Mouse (Mus musculus): Measurements from ENCODE around the gene Lsm12. TPM values are rescaled to one million over a fixed set of nuclear protein-coding genes. Genes with fewer than 3 reads are reported as not detected.

Lsm12 gene
- polyA plus RNA-seq, 1 experiment from 2014 or later, result 77.5 TPM

- Histone ChIP-seq H3K4me2 (ENCODE audit: low read depth, low read length) (no peak overlapping the region), H3K9me3 (ENCODE audit: control insufficient read depth, low read length) (no peaks in the 10 kb centered on the region), H3K9ac (replicated peaks; ENCODE audit: low read depth, low read length) (no peak overlapping the region), H3K4me3 (ENCODE audit: low read depth, low read length) (no peak overlapping the region), H3K4me1 (ENCODE audit: control insufficient read depth, insufficient read depth, low read length) (peaks cover 21% of the 10 kb centered on the region), H3K36me3 (ENCODE audit: control insufficient read depth, insufficient read depth, low read length) (peaks cover 11% of the 10 kb centered on the region), H3K27ac (ENCODE audit: low read depth, low read length) (no peak overlapping the region), H3K27me3 (ENCODE audit: control insufficient read depth, insufficient read depth, low read length) (no peaks in the 10 kb centered on the region)
- WGBS, result 6% methylated on average over 2 of the region's 2 CpGs
- no peak for ATAC-seq (ENCODE audit: low read depth)
Measured at GRCm38 (mm10) chr11:102209742-102210141, 24.6 kb upstream of the Lsm12 start.

DNA sequence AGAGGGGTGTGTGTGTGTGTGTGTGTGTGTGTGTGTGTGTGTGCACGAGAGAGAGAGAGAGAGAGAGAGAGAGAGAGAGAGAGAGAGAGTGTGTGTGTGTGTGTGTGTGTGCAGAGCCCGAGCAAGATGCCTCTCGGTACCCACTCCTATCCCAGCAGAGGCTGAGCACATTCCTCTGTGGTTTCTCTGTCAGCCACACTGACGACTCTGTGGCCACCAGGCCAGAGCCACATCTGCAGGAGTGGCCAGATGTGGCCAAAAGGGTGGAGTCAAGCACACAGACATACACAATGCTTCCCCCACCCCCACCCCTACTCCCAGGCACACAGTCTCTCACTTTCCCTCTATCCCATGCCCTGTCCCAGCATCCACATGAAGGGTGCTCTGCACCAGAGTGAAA lies 23.8 kb upstream of the Lsm12 start:
- no peak overlapping the region for H3K4me3 ChIP-seq (ENCODE audit: low read depth, low read length)
- no peak for ATAC-seq (ENCODE audit: low read depth)
- H3K9me3 ChIP-seq (ENCODE audit: control insufficient read depth, low read length), result no peaks in the 10 kb centered on the region
- peaks cover 15% of the 10 kb centered on the region for H3K4me1 ChIP-seq (ENCODE audit: control insufficient read depth, insufficient read depth, low read length)
- H3K4me2 ChIP-seq (ENCODE audit: low read depth, low read length), result no peak overlapping the region
- 30% methylated on average over 3 of the region's 4 CpGs for WGBS
- H3K27me3 ChIP-seq (ENCODE audit: control insufficient read depth, insufficient read depth, low read length), result no peaks in the 10 kb centered on the region
- peaks cover 18% of the 10 kb centered on the region for H3K36me3 ChIP-seq (ENCODE audit: control insufficient read depth, insufficient read depth, low read length)
- H3K9ac ChIP-seq (replicated peaks; ENCODE audit: low read depth, low read length), result no peak overlapping the region
- H3K27ac ChIP-seq (ENCODE audit: low read depth, low read length), result no peak overlapping the region

DNA sequence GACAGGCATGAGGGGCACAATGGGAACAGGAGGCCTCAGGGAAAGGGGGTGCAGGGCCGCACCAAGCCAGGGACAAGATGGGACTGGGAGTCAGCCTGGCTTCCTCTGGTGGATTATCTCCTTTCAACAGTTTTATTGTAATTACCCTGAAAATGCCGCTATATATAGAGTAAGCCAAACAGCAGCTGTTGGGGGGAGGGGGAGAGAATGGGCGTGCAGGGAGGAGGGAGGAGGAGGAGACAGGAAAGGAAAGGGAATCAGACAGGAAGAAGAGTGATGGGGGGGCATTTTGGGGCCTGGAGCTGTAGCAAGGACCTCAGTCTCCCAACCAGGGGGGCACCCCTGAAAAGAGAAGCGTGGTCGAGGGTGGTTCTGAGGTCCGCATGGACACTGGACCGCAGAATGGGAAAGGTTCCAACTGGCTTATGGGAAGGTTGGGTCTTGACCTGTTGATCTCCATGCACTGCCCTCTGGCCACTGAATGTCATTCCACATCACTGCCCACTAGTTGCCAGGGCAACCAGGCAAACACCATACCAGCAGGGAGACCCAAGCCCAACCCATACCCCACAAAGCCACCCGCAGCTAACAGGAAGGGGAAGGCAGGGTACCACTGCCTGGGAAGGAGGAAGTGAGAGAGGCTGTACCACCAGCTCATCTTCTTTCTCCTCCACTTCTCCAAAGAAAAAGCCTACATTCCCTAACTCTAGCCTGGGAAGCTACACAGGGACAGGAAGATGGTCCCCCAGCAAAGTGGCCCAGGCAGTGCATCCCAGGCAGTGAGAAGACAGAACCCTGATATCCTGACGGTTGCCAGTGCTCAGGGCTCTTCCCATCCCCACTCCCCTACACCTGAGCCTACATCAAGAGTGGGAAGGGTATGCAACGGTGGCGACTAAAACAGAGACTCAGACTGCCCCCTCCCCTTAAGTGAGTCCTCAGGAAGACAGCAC lies 23.0 kb upstream of the Lsm12 start:
- Histone ChIP-seq H3K4me3 (ENCODE audit: low read depth, low read length) (no peak overlapping the region), H3K4me1 (ENCODE audit: control insufficient read depth, insufficient read depth, low read length) (peaks cover 15% of the 10 kb centered on the region), H3K9me3 (ENCODE audit: control insufficient read depth, low read length) (no peaks in the 10 kb centered on the region), H3K9ac (replicated peaks; ENCODE audit: low read depth, low read length) (no peak overlapping the region), H3K27ac (ENCODE audit: low read depth, low read length) (no peak overlapping the region), H3K36me3 (ENCODE audit: control insufficient read depth, insufficient read depth, low read length) (peaks cover 23% of the 10 kb centered on the region), H3K27me3 (ENCODE audit: control insufficient read depth, insufficient read depth, low read length) (no peaks in the 10 kb centered on the region), H3K4me2 (ENCODE audit: low read depth, low read length) (no peak overlapping the region)
- ATAC-seq (ENCODE audit: low read depth), result peak; percentile 26; the same call in 1 of the 2 replicates
- WGBS, result 22% methylated on average over 11 of the region's 11 CpGs

DNA sequence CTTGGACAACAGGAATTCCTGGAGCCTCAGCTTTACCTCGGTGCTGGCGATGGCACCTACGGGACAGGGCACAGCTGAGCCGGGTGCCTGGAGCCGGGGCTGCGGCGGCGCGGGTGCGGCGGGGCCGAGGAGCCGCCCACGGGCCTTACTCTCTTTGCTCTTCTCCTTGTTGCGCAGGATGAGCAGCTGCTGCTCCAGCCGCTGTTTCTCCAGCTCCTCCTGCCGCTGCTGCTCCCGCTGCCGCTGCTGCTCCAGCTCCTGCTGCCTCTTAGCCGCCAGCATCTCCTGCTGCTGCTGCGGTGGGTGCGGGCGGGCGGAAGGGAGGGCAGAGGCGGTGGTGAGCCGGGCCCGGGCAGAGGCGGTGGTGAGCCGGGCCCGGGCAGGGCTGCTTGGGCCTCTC lies 21.4 kb upstream of the Lsm12 start:
- Histone ChIP-seq H3K4me2 (ENCODE audit: low read depth, low read length) (no peak overlapping the region), H3K36me3 (ENCODE audit: control insufficient read depth, insufficient read depth, low read length) (peaks cover 37% of the 10 kb centered on the region), H3K27ac (ENCODE audit: low read depth, low read length) (no peak overlapping the region), H3K9ac (replicated peaks; ENCODE audit: low read depth, low read length) (no peak overlapping the region), H3K27me3 (ENCODE audit: control insufficient read depth, insufficient read depth, low read length) (no peaks in the 10 kb centered on the region), H3K4me3 (ENCODE audit: low read depth, low read length) (no peak overlapping the region), H3K9me3 (ENCODE audit: control insufficient read depth, low read length) (no peaks in the 10 kb centered on the region), H3K4me1 (ENCODE audit: control insufficient read depth, insufficient read depth, low read length) (peaks cover 13% of the 10 kb centered on the region)
- 53% methylated on average over 23 of the region's 30 CpGs for WGBS
- ATAC-seq (ENCODE audit: low read depth), result no peak

- Histone ChIP-seq H3K4me3 (ENCODE audit: low read depth, low read length) (no peak overlapping the region), H3K36me3 (ENCODE audit: control insufficient read depth, insufficient read depth, low read length) (peaks cover 69% of the 10 kb centered on the region), H3K4me2 (ENCODE audit: low read depth, low read length) (no peak overlapping the region), H3K27ac (ENCODE audit: low read depth, low read length) (no peak overlapping the region), H3K9ac (replicated peaks; ENCODE audit: low read depth, low read length) (no peak overlapping the region), H3K4me1 (ENCODE audit: control insufficient read depth, insufficient read depth, low read length) (no peaks in the 10 kb centered on the region), H3K27me3 (ENCODE audit: control insufficient read depth, insufficient read depth, low read length) (no peaks in the 10 kb centered on the region), H3K9me3 (ENCODE audit: control insufficient read depth, low read length) (no peaks in the 10 kb centered on the region)
- no peak for ATAC-seq (ENCODE audit: low read depth)
- WGBS, result 81% methylated on average over 12 of the region's 12 CpGs
Measured at GRCm38 (mm10) chr11:102201408-102201821, 16.3 kb upstream of the Lsm12 start.

GRCm38 (mm10) chr11:102199856-102200255 lies 14.8 kb upstream of the Lsm12 start:
- Histone ChIP-seq H3K4me3 (ENCODE audit: low read depth, low read length) (no peak overlapping the region), H3K4me1 (ENCODE audit: control insufficient read depth, insufficient read depth, low read length) (no peaks in the 10 kb centered on the region), H3K27me3 (ENCODE audit: control insufficient read depth, insufficient read depth, low read length) (no peaks in the 10 kb centered on the region), H3K4me2 (ENCODE audit: low read depth, low read length) (no peak overlapping the region), H3K9me3 (ENCODE audit: control insufficient read depth, low read length) (no peaks in the 10 kb centered on the region), H3K9ac (replicated peaks; ENCODE audit: low read depth, low read length) (no peak overlapping the region), H3K36me3 (ENCODE audit: control insufficient read depth, insufficient read depth, low read length) (peaks cover 75% of the 10 kb centered on the region), H3K27ac (ENCODE audit: low read depth, low read length) (no peak overlapping the region)
- WGBS, result 72% methylated on average over 9 of the region's 9 CpGs
- ATAC-seq (ENCODE audit: low read depth), result no peak

- Histone ChIP-seq H3K27ac (ENCODE audit: low read depth, low read length) (no peak overlapping the region), H3K4me3 (ENCODE audit: low read depth, low read length) (no peak overlapping the region), H3K4me2 (ENCODE audit: low read depth, low read length) (no peak overlapping the region), H3K9me3 (ENCODE audit: control insufficient read depth, low read length) (no peaks in the 10 kb centered on the region), H3K27me3 (ENCODE audit: control insufficient read depth, insufficient read depth, low read length) (no peaks in the 10 kb centered on the region), H3K4me1 (ENCODE audit: control insufficient read depth, insufficient read depth, low read length) (no peaks in the 10 kb centered on the region), H3K9ac (replicated peaks; ENCODE audit: low read depth, low read length) (no peak overlapping the region), H3K36me3 (ENCODE audit: control insufficient read depth, insufficient read depth, low read length) (peaks cover 63% of the 10 kb centered on the region)
- ATAC-seq (ENCODE audit: low read depth), result no peak
- WGBS, result 70% methylated on average over 6 of the region's 6 CpGs
Measured at GRCm38 (mm10) chr11:102198245-102198644, 13.1 kb upstream of the Lsm12 start.

DNA sequence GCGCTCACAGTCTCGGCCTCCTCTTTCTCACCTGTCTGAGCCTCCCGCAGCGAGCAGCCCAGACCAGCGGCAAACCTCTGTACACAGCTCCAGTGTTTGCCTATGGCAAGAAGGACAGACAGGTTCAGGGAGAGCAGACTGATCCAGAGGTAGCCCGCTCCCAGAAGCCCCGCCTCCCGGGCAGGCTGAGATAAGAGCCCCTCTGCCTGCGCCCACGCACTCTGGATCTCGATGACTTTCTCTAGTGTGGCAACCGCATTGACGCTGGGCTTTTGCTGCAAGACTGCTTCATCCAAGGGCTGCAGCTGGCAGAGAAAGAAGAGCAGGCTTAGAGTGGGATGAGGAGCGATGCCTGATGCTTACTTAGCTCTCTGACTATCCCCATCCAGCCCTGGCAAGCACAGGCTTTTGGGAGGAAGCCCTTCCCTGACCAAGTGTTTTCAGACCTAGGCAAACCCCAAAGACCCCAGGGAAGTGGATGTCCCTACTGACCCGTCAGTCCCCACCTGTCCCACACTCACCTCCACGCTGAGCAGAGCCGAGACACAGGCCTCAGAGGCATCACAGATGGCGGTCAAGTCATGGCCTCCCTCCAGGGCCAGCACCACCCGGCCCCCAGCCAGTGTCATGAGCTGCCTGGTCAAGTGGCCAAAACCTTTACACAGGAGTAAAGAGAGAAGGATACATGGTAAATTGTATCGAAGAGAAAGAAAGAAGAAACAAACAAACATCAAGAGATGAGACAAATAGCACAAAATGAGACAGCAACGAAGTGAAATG lies 11.1 kb upstream of the Lsm12 start:
- Histone ChIP-seq H3K4me3 (ENCODE audit: low read depth, low read length) (no peak overlapping the region), H3K4me2 (ENCODE audit: low read depth, low read length) (no peak overlapping the region), H3K36me3 (ENCODE audit: control insufficient read depth, insufficient read depth, low read length) (peaks cover 49% of the 10 kb centered on the region), H3K9ac (replicated peaks; ENCODE audit: low read depth, low read length) (no peak overlapping the region), H3K27me3 (ENCODE audit: control insufficient read depth, insufficient read depth, low read length) (no peaks in the 10 kb centered on the region), H3K27ac (ENCODE audit: low read depth, low read length) (no peak overlapping the region), H3K4me1 (ENCODE audit: control insufficient read depth, insufficient read depth, low read length) (peaks cover 2% of the 10 kb centered on the region; the same call in 1 of the 2 replicates), H3K9me3 (ENCODE audit: control insufficient read depth, low read length) (no peaks in the 10 kb centered on the region)
- no peak for ATAC-seq (ENCODE audit: low read depth)
- 95% methylated on average over 21 of the region's 21 CpGs for WGBS

Measured in neural tube, embryonic 14.5 days (tissue).